Mouse (Mus musculus) ES-CJ7 (cell line): Measurements from ENCODE around the gene Pla2g4d.
A peak's percentile ranks its signal among the peaks of the same experiment; 100 is the strongest.

Experiments used
- DNase-seq: peaks from one replicate; pipeline ENCODE4 v3.0.0; 2011; ENCODE audit warnings: low read depth, low spot score

Pla2g4d gene

GRCm38 (mm10) chr2:120288995-120289394 lies at the start of gene Pla2g4d:
TSS of gene Pla2g4d (minus strand) at chr2:120289197.
- DNase-seq: no peak

- no peak for DNase-seq
Measured at GRCm38 (mm10) chr2:120337886-120338285, 48.9 kb upstream of the Pla2g4d start.

- no peak for DNase-seq
Measured at GRCm38 (mm10) chr2:120331575-120331974, 42.6 kb upstream of the Pla2g4d start.

GRCm38 (mm10) chr2:120315077-120315476 lies 26.1 kb upstream of the Pla2g4d start:
- DNase-seq: no peak

- DNase-seq: no peak
Measured at GRCm38 (mm10) chr2:120314487-120314886, 25.5 kb upstream of the Pla2g4d start.

- peak; percentile 23 for DNase-seq
Measured at GRCm38 (mm10) chr2:120313976-120314375, 25.0 kb upstream of the Pla2g4d start, which contains the start of gene Pla2g4f. TSS of gene Pla2g4f (minus strand) at chr2:120314165.

- DNase-seq: no peak
Measured at GRCm38 (mm10) chr2:120312276-120312825, 23.4 kb upstream of the Pla2g4d start.

GRCm38 (mm10) chr2:120304113-120304512 lies 15.1 kb upstream of the Pla2g4d start:
- no peak for DNase-seq

GRCm38 (mm10) chr2:120301076-120301475 lies 12.1 kb upstream of the Pla2g4d start:
- DNase-seq: no peak

GRCm38 (mm10) chr2:120299866-120300265 lies 10.9 kb upstream of the Pla2g4d start:
- no peak for DNase-seq

- no peak for DNase-seq
Measured at GRCm38 (mm10) chr2:120296160-120296559, 7.2 kb upstream of the Pla2g4d start.

GRCm38 (mm10) chr2:120291471-120292078 lies 2.6 kb upstream of the Pla2g4d start:
- no peak for DNase-seq

GRCm38 (mm10) chr2:120288401-120288800 lies 596 bp downstream of the Pla2g4d start:
- DNase-seq: no peak

- DNase-seq: no peak
Measured at GRCm38 (mm10) chr2:120285639-120286038, 3.4 kb downstream of the Pla2g4d start.

- DNase-seq: no peak
Measured at GRCm38 (mm10) chr2:120284705-120285104, 4.3 kb downstream of the Pla2g4d start.

GRCm38 (mm10) chr2:120284094-120284493 lies 4.9 kb downstream of the Pla2g4d start:
- DNase-seq: no peak

GRCm38 (mm10) chr2:120283550-120283949 lies 5.4 kb downstream of the Pla2g4d start:
- DNase-seq: no peak

GRCm38 (mm10) chr2:120281221-120281620 lies 7.8 kb downstream of the Pla2g4d start:
- DNase-seq: peak; percentile 39

GRCm38 (mm10) chr2:120279961-120280360 lies 9.0 kb downstream of the Pla2g4d start:
- peak; percentile 45 for DNase-seq

- DNase-seq: no peak
Measured at GRCm38 (mm10) chr2:120276951-120277350, 12.0 kb downstream of the Pla2g4d start.

- DNase-seq: peak; percentile 81
Measured at GRCm38 (mm10) chr2:120268635-120269034, 20.4 kb downstream of the Pla2g4d start.

- DNase-seq: no peak
Measured at GRCm38 (mm10) chr2:120265523-120265922, 23.5 kb downstream of the Pla2g4d start.

- DNase-seq: no peak
Measured at GRCm38 (mm10) chr2:120264858-120265257, 24.1 kb downstream of the Pla2g4d start.
